Mouse (Mus musculus) kidney, adult 2 months (tissue): ENCODE data around the gene Sema3b.

Source experiments
- CTCF ChIP-seq: fragments of 200-500 bp; conservative IDR thresholded peaks from 2 replicates; pipeline ENCODE4 v1.5.1; 2011; ENCODE audit warnings: low read depth, mild to moderate bottlenecking, control low read depth, low read length, moderate library complexity, mixed read lengths; ENCODE audit not compliant: insufficient read depth, insufficient read length
- POLR2A ChIP-seq: fragments of 200-500 bp; IDR thresholded peaks from one replicate; pipeline ENCODE4 v1.6.1; 2011; ENCODE audit warnings: low read depth, low read length, control low read depth

DNA sequence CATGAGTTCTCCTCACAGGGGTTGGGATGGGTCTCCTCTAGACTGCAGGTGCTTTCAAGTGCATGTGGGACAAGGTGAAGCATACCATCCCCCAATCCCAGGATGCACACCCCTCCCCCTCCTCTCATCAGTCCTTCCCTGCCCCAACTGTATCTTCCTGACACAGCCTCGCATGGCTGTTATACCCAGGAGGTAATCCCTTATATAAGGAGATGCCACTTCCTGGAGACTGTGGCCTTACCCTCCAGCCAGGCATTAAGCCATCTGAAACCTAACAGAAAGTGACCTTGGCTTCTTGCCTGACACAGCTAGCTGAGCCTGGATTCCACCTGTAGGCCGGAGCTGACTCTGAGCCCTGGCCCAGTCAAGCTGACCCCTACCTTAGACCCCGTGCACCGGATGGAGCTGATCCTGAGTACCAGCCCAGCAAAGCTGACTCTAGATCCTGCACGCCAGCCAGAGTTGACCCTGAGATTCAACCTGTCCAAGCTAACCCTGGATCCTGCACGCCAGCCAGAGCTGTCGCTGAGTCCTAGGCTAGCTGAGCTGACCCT lies 26.4 kb downstream of the Sema3b start:
- no peak for TF ChIP-seq CTCF
- no peak for TF ChIP-seq POLR2A
